Mouse (Mus musculus) hindbrain, embryonic 12.5 days (tissue): Measurements from ENCODE around the gene Gpd1l. TPM values are rescaled to one million over a fixed set of nuclear protein-coding genes. Genes with fewer than 3 reads are reported as not detected.
A peak's percentile ranks its signal among the peaks of the same experiment; 100 is the strongest.

Experiments
- ATAC-seq: fragments of 200-750 bp; cut with Nextera tagmentation; 2 replicates; pipeline ENCODE4 v1.8.0; 2017; ENCODE audit warnings: moderate TSS enrichment; ENCODE audit not compliant: low FRiP score
- H3K27ac ChIP-seq: fragments of 300-500 bp; sonication (generic); 2 replicates; pipeline ENCODE4 v1.5.1; 2016; ENCODE audit warnings: mild to moderate bottlenecking
- H3K27me3 ChIP-seq: fragments of 300-500 bp; sonication (generic); 2 replicates; pipeline ENCODE4 v1.6.1; 2016; ENCODE audit warnings: mild to moderate bottlenecking
- H3K36me3 ChIP-seq: fragments of 300-500 bp; sonication (generic); 2 replicates; pipeline ENCODE4 v1.6.1; 2016; ENCODE audit warnings: mild to moderate bottlenecking
- H3K4me1 ChIP-seq: fragments of 300-500 bp; sonication (generic); 2 replicates; pipeline ENCODE4 v1.6.1; 2016
- H3K4me2 ChIP-seq: fragments of 300-500 bp; sonication (generic); replicated peaks from 2 replicates; pipeline ENCODE4 v1.6.1; 2016; ENCODE audit warnings: mild to moderate bottlenecking
- H3K4me3 ChIP-seq: fragments of 300-500 bp; sonication (generic); 2 replicates; pipeline ENCODE4 v1.5.1; 2016; ENCODE audit warnings: mild to moderate bottlenecking
- H3K9ac ChIP-seq: fragments of 300-500 bp; sonication (generic); 2 replicates; pipeline ENCODE4 v1.6.1; 2016; ENCODE audit warnings: mild to moderate bottlenecking, moderate library complexity
- H3K9me3 ChIP-seq: fragments of 300-500 bp; sonication (generic); replicated peaks from 2 replicates; pipeline ENCODE4 v1.6.1; 2016; ENCODE audit warnings: mild to moderate bottlenecking
- WGBS: fragments of 180-500 bp; shearing (Covaris S2); methylation state at CpG from one replicate; pipeline ENCODE4 v1.1.7; 2016; 5-methylcytosine and 5-hydroxymethylcytosine counted together
- polyA plus RNA-seq: library from polyadenylated mRNA; unstranded; fragments of >200 nt; fragmentation: Nextera tagmentation; extraction: Ambion mirVana; gene quantifications from 2 replicates; pipeline ENCODE4 v1.2.1, GENCODE M21; 2016

The Gpd1l gene
- polyA plus RNA-seq, 1 experiment from 2014 or later, result 16.3 TPM

GRCm38 (mm10) chr9:114922209-114922608 lies 11.6 kb downstream of the Gpd1l start:
- no peaks in the 10 kb centered on the region for H3K9me3 ChIP-seq
- ATAC-seq, result no peak
- peaks cover 5% of the 10 kb centered on the region for H3K36me3 ChIP-seq

GRCm38 (mm10) chr9:114921352-114922081 lies 12.3 kb downstream of the Gpd1l start:
- no peak overlapping the region for H3K4me2 ChIP-seq
- H3K36me3 ChIP-seq, result peaks cover 9% of the 10 kb centered on the region
- 91% methylated on average over 2 of the region's 2 CpGs for WGBS
- no peaks in the 10 kb centered on the region for H3K9me3 ChIP-seq
- H3K4me3 ChIP-seq, result no peak overlapping the region
- no peak for ATAC-seq
- 0 out of 2 replicates have a peak, but pooled peaks cover 9% of the 10 kb centered on the region for H3K4me1 ChIP-seq
- H3K9ac ChIP-seq, result no peak overlapping the region
- H3K27ac ChIP-seq, result no peak overlapping the region
- H3K27me3 ChIP-seq, result no peaks in the 10 kb centered on the region

More at GRCm38 (mm10) chr9:114922209-114922608, 11.6 kb downstream of the Gpd1l start:
- Histone ChIP-seq H3K27ac (no peak overlapping the region), H3K4me2 (no peak overlapping the region), H3K4me3 (no peak overlapping the region), H3K4me1 (0 out of 2 replicates have a peak, but pooled peaks cover 9% of the 10 kb centered on the region), H3K27me3 (no peaks in the 10 kb centered on the region), H3K9ac (no peak overlapping the region)
- 58% methylated on average over 5 of the region's 5 CpGs for WGBS

GRCm38 (mm10) chr9:114920569-114920968 lies 13.2 kb downstream of the Gpd1l start:
- WGBS, result 90% methylated on average over 9 of the region's 9 CpGs

GRCm38 (mm10) chr9:114912680-114913649 lies 20.8 kb downstream of the Gpd1l start:
- Histone ChIP-seq H3K27ac (no peak overlapping the region), H3K4me3 (no peak overlapping the region), H3K9ac (no peak overlapping the region), H3K36me3 (peaks cover 16% of the 10 kb centered on the region), H3K27me3 (no peaks in the 10 kb centered on the region), H3K9me3 (no peaks in the 10 kb centered on the region), H3K4me2 (no peak overlapping the region), H3K4me1 (no peaks in the 10 kb centered on the region)
- 53% methylated on average over 18 of the region's 18 CpGs for WGBS
- 0 out of 2 replicates have a peak, but pooled peaks have one; percentile 29 for ATAC-seq

More at GRCm38 (mm10) chr9:114920569-114920968, 13.2 kb downstream of the Gpd1l start:
- Histone ChIP-seq H3K4me3 (no peak overlapping the region), H3K9ac (no peak overlapping the region), H3K27ac (no peak overlapping the region), H3K4me2 (no peak overlapping the region), H3K36me3 (peaks cover 14% of the 10 kb centered on the region), H3K4me1 (0 out of 2 replicates have a peak, but pooled peaks cover 9% of the 10 kb centered on the region), H3K9me3 (no peaks in the 10 kb centered on the region), H3K27me3 (no peaks in the 10 kb centered on the region)
- ATAC-seq, result no peak

- Histone ChIP-seq H3K4me1 (no peaks in the 10 kb centered on the region), H3K27me3 (no peaks in the 10 kb centered on the region), H3K4me3 (no peak overlapping the region), H3K27ac (no peak overlapping the region), H3K9ac (no peak overlapping the region), H3K9me3 (no peaks in the 10 kb centered on the region), H3K4me2 (no peak overlapping the region), H3K36me3 (peaks cover 6% of the 10 kb centered on the region; the same call in 1 of the 2 replicates)
- no peak for ATAC-seq
- 85% methylated on average over 7 of the region's 7 CpGs for WGBS
These were observed 26.3 kb downstream of the Gpd1l start for GRCm38 (mm10) chr9:114907509-114907908.

GRCm38 (mm10) chr9:114895919-114896318 lies 37.9 kb downstream of the Gpd1l start:
- Histone ChIP-seq H3K27ac (no peak overlapping the region), H3K9me3 (no peaks in the 10 kb centered on the region), H3K9ac (no peak overlapping the region), H3K36me3 (no peaks in the 10 kb centered on the region), H3K27me3 (no peaks in the 10 kb centered on the region), H3K4me1 (no peaks in the 10 kb centered on the region), H3K4me3 (no peak overlapping the region), H3K4me2 (no peak overlapping the region)
- ATAC-seq, result no peak
- WGBS, result 75% methylated on average over 4 of the region's 4 CpGs

- Histone ChIP-seq H3K36me3 (no peaks in the 10 kb centered on the region), H3K9me3 (no peaks in the 10 kb centered on the region), H3K27ac (no peak overlapping the region), H3K4me1 (0 out of 2 replicates have a peak, but pooled peaks cover 3% of the 10 kb centered on the region), H3K9ac (no peak overlapping the region), H3K27me3 (no peaks in the 10 kb centered on the region), H3K4me2 (no peak overlapping the region), H3K4me3 (no peak overlapping the region)
- no peak for ATAC-seq
- 83% methylated on average over 11 of the region's 11 CpGs for WGBS
These were observed 40.8 kb downstream of the Gpd1l start for GRCm38 (mm10) chr9:114892974-114893373.

- no peak overlapping the region for H3K4me3 ChIP-seq
- H3K4me2 ChIP-seq, result no peak overlapping the region
- WGBS, result 46% methylated on average over 7 of the region's 7 CpGs
- no peaks in the 10 kb centered on the region for H3K36me3 ChIP-seq
- H3K27ac ChIP-seq, result no peak overlapping the region
- ATAC-seq, result no peak
- H3K9ac ChIP-seq, result no peak overlapping the region
- no peaks in the 10 kb centered on the region for H3K27me3 ChIP-seq
- H3K9me3 ChIP-seq, result no peaks in the 10 kb centered on the region
- 0 out of 2 replicates have a peak, but pooled peaks cover 3% of the 10 kb centered on the region for H3K4me1 ChIP-seq
These were observed 43.4 kb downstream of the Gpd1l start for GRCm38 (mm10) chr9:114890377-114890776.

GRCm38 (mm10) chr9:114888856-114889407 lies 44.9 kb downstream of the Gpd1l start:
- 89% methylated on average over 5 of the region's 5 CpGs for WGBS
- no peak for ATAC-seq
- 0 out of 2 replicates have a peak, but pooled peaks cover 3% of the 10 kb centered on the region for H3K4me1 ChIP-seq

GRCm38 (mm10) chr9:114887699-114888098 lies 46.1 kb downstream of the Gpd1l start:
- 92% methylated on average over 3 of the region's 3 CpGs for WGBS
- H3K27ac ChIP-seq, result no peak overlapping the region

More at GRCm38 (mm10) chr9:114888856-114889407, 44.9 kb downstream of the Gpd1l start:
- H3K36me3 ChIP-seq, result no peaks in the 10 kb centered on the region
- no peak overlapping the region for H3K27ac ChIP-seq
- no peak overlapping the region for H3K4me3 ChIP-seq
- no peaks in the 10 kb centered on the region for H3K27me3 ChIP-seq
- no peak overlapping the region for H3K9ac ChIP-seq
- no peak overlapping the region for H3K4me2 ChIP-seq
- 0 out of 2 replicates have a peak, but pooled peaks cover 2% of the 10 kb centered on the region for H3K9me3 ChIP-seq

GRCm38 (mm10) chr9:114885991-114886662 lies 47.7 kb downstream of the Gpd1l start:
- H3K4me2 ChIP-seq, result no peak overlapping the region
- H3K36me3 ChIP-seq, result no peaks in the 10 kb centered on the region
- 30% methylated on average over 8 of the region's 8 CpGs for WGBS
- H3K9ac ChIP-seq, result no peak overlapping the region
- H3K9me3 ChIP-seq, result 0 out of 2 replicates have a peak, but pooled peaks cover 3% of the 10 kb centered on the region
- H3K27me3 ChIP-seq, result no peaks in the 10 kb centered on the region
- no peak overlapping the region for H3K4me3 ChIP-seq
- no peak for ATAC-seq
- 0 out of 2 replicates have a peak, but pooled peaks cover 3% of the 10 kb centered on the region for H3K4me1 ChIP-seq
- H3K27ac ChIP-seq, result no peak overlapping the region

More at GRCm38 (mm10) chr9:114887699-114888098, 46.1 kb downstream of the Gpd1l start:
- H3K27me3 ChIP-seq, result no peaks in the 10 kb centered on the region
- H3K4me3 ChIP-seq, result no peak overlapping the region
- 0 out of 2 replicates have a peak, but pooled peaks cover 3% of the 10 kb centered on the region for H3K4me1 ChIP-seq
- H3K36me3 ChIP-seq, result no peaks in the 10 kb centered on the region
- 0 out of 2 replicates have a peak, but pooled peaks cover 3% of the 10 kb centered on the region for H3K9me3 ChIP-seq
- ATAC-seq, result no peak
- no peak overlapping the region for H3K9ac ChIP-seq
- H3K4me2 ChIP-seq, result no peak overlapping the region
